Mouse (Mus musculus) testis, adult 2 months (tissue): ENCODE results near the gene Gse1.

ENCODE experiments used
- CTCF ChIP-seq: fragments of 200-500 bp; IDR thresholded peaks from 2 replicates; pipeline ENCODE4 v1.5.1; 2012; ENCODE audit warnings: low read depth, mild to moderate bottlenecking, inconsistent platforms, low read length, moderate library complexity; ENCODE audit not compliant: control insufficient read depth, insufficient read depth, insufficient replicate concordance
- POLR2A ChIP-seq: fragments of 200-500 bp; IDR thresholded peaks from 2 replicates; pipeline ENCODE4 v1.6.1; 2012; ENCODE audit warnings: low read depth, mild to moderate bottlenecking, inconsistent platforms, low read length, moderate library complexity; ENCODE audit not compliant: control insufficient read depth

DNA sequence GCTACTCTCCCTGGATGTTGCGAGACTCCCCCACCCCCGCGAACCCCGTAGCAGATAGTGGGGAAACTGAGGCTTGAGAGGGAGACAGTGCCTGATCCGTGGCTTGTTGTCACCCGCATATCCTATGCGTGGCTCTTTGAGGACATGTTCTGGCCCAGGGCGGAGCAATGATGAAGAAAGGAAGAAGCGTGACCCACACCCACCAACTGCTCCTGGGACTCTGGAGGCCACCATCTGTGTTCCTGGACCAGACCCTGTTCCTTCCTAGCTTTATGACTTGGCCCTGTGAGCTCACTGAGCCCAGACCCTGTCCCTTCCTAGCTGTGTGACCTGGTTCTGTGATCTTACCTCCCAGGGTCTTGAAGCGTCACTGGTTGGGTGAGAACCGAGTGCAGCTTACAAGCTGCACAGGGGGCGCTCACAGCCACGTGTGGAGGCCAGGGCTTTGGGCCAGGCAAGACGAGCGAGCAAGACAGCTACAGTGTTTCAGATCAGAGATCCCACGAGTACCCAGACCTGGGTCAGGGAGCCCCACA, 48.7 kb downstream of the Gse1 start:
- TF ChIP-seq CTCF (no peak), POLR2A (no peak)
